Mouse (Mus musculus) midbrain, embryonic 14.5 days (tissue): ENCODE results near the gene Olfr17. TPM values are rescaled to one million over a fixed set of nuclear protein-coding genes. Genes with fewer than 3 reads are reported as not detected.
"Not testable (repeated sequence)": the region's sequence is repeated elsewhere in the genome, so short reads cannot be mapped to it uniquely, and the experiment has no call there.

ENCODE experiments used
- ATAC-seq: fragments of 200-750 bp; cut with Nextera tagmentation; 2 replicates; pipeline ENCODE4 v1.8.0; 2017; ENCODE audit warnings: moderate number of reproducible peaks, moderate library complexity; ENCODE audit not compliant: low FRiP score, low TSS enrichment
- DNase-seq: peaks from one replicate; pipeline ENCODE4 v3.0.0-alpha.2; 2015
- H3K27ac ChIP-seq: fragments of 300-500 bp; sonication (generic); replicated peaks from 2 replicates; pipeline ENCODE4 v1.5.1; 2014; ENCODE audit warnings: mild to moderate bottlenecking, low read depth, low read length, moderate library complexity
- H3K27me3 ChIP-seq: fragments of 300-500 bp; sonication (generic); 2 replicates; pipeline ENCODE4 v1.6.1; 2014; ENCODE audit warnings: low read length, control low read depth, mixed read lengths; ENCODE audit not compliant: control insufficient read depth, insufficient read depth
- H3K36me3 ChIP-seq: fragments of 300-500 bp; sonication (generic); 2 replicates; pipeline ENCODE4 v1.6.1; 2014; ENCODE audit warnings: low read length, control low read depth; ENCODE audit not compliant: control insufficient read depth, insufficient read depth
- H3K4me1 ChIP-seq: fragments of 300-500 bp; sonication (generic); 2 replicates; pipeline ENCODE4 v1.6.1; 2014; ENCODE audit warnings: mild to moderate bottlenecking, antibody characterized with exemption, low read length, control low read depth; ENCODE audit not compliant: control insufficient read depth, insufficient read depth
- H3K4me2 ChIP-seq: fragments of 300-500 bp; sonication (generic); 2 replicates; pipeline ENCODE4 v1.6.1; 2014; ENCODE audit warnings: mild to moderate bottlenecking, low read length, moderate library complexity
- H3K4me3 ChIP-seq: fragments of 300-500 bp; sonication (generic); replicated peaks from 2 replicates; pipeline ENCODE4 v1.5.1; 2014; ENCODE audit warnings: low read depth, low read length
- H3K9ac ChIP-seq: fragments of 300-500 bp; sonication (generic); replicated peaks from 2 replicates; pipeline ENCODE4 v1.6.1; 2014; ENCODE audit warnings: mild to moderate bottlenecking, low read length, moderate library complexity
- H3K9me3 ChIP-seq: fragments of 300-500 bp; sonication (generic); 2 replicates; pipeline ENCODE4 v1.6.1; 2016; ENCODE audit warnings: low read length, control low read depth, mixed read lengths; ENCODE audit not compliant: control insufficient read depth
- WGBS: fragments of 180-500 bp; shearing (Covaris S2); extraction: QIAGEN DNeasy Blood & Tissue Kit; methylation state at CpG from one replicate; pipeline ENCODE4 v1.1.7; 2014; 5-methylcytosine and 5-hydroxymethylcytosine counted together
- polyA plus RNA-seq: library from polyadenylated mRNA; unstranded; fragments of >200 nt; fragmentation: Nextera tagmentation; extraction: Ambion mirVana; gene quantifications from 2 replicates; pipeline ENCODE4 v1.2.1, GENCODE M21; 2014

The Olfr17 gene
- polyA plus RNA-seq, result not detected in 2 replicates

- no peaks in the 10 kb centered on the region for H3K4me1 ChIP-seq
- whole genome bisulfite sequencing, result 44% methylated on average over 1 of the region's 1 CpGs
- no peak for ATAC-seq
- no peak within 1 kb of the TSS for H3K4me3 ChIP-seq
- H3K9me3 ChIP-seq, result no peaks in the 10 kb centered on the region
- no peak within 1 kb of the TSS for H3K9ac ChIP-seq
- no peaks in the 10 kb centered on the region for H3K27me3 ChIP-seq
- no peak within 1 kb of the TSS for H3K27ac ChIP-seq
- H3K36me3 ChIP-seq, result no peaks in the 10 kb centered on the region
- no peak within 1 kb of the TSS for H3K4me2 ChIP-seq
- DNase-seq, result no peak
Observed at GRCm38 (mm10) chr7:107092920-107093319, at the start of gene Olfr17. TSS of gene Olfr17 (plus strand) at chr7:107093220.

- Histone ChIP-seq H3K4me2 (no peak overlapping the region), H3K36me3 (no peaks in the 10 kb centered on the region), H3K27ac (no peak overlapping the region), H3K27me3 (no peaks in the 10 kb centered on the region), H3K9ac (no peak overlapping the region), H3K9me3 (no peaks in the 10 kb centered on the region), H3K4me1 (no peaks in the 10 kb centered on the region), H3K4me3 (no peak overlapping the region)
- DNase-seq, result no peak
- no peak for ATAC-seq
- 83% methylated on average over 1 of the region's 1 CpGs for WGBS
Observed at GRCm38 (mm10) chr7:107044407-107044806, 48.6 kb upstream of the Olfr17 start.

GRCm38 (mm10) chr7:107045833-107046232, 47.2 kb upstream of the Olfr17 start:
- Histone ChIP-seq H3K36me3 (no peaks in the 10 kb centered on the region), H3K9ac (no peak overlapping the region), H3K4me2 (no peak overlapping the region), H3K4me1 (no peaks in the 10 kb centered on the region), H3K27me3 (no peaks in the 10 kb centered on the region), H3K9me3 (no peaks in the 10 kb centered on the region), H3K4me3 (no peak overlapping the region), H3K27ac (no peak overlapping the region)
- ATAC-seq (peak; percentile 58; the same call in 1 of the 2 replicates), DNase-seq (peak; percentile 86)
- 5% methylated on average over 5 of the region's 5 CpGs for WGBS

- Histone ChIP-seq H3K4me1 (no peaks in the 10 kb centered on the region), H3K9ac (no peak overlapping the region), H3K27ac (no peak overlapping the region), H3K36me3 (no peaks in the 10 kb centered on the region), H3K4me2 (no peak overlapping the region), H3K9me3 (no peaks in the 10 kb centered on the region), H3K4me3 (no peak overlapping the region), H3K27me3 (no peaks in the 10 kb centered on the region)
- DNase-seq (peak; percentile 0), ATAC-seq (no peak)
- 33% methylated on average over 3 of the region's 3 CpGs for WGBS
Observed at GRCm38 (mm10) chr7:107047578-107047977, 45.4 kb upstream of the Olfr17 start.

- H3K27me3 ChIP-seq, result no peaks in the 10 kb centered on the region
- no peak for ATAC-seq
- WGBS, result 90% methylated on average over 2 of the region's 2 CpGs
Observed at GRCm38 (mm10) chr7:107070681-107071080, 22.3 kb upstream of the Olfr17 start, which contains the start of gene Olfr714. TSS of gene Olfr714 (plus strand) at chr7:107070981.

DNA sequence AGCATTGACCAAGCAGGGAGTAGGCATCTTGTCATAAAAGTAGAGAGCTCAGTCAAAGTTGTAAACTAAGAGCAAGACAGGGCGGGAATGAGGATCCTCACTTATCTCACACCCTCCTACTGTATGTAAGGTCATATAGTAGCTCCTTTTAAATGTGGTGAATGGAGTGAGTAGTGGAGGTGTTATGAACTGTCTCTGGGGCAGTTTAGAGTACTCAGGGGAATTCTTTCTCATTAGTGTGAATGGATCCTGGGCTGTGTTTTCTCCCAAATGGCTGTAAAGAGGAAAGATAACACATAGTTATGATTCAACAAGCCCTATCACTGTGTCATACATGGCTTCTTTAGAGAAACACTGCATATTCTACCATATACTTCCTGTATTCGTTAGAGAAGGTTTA, 17.2 kb downstream of the Olfr17 start, which contains the start of gene Olfr715b:
Gene Olfr715b, minus strand, starts transcription at position 101 of the 400 bp plus-strand sequence.
- WGBS, result 85% methylated on average over 1 of the region's 2 CpGs
- not testable (repeated sequence) for H3K27ac ChIP-seq, H3K4me2 ChIP-seq, H3K27me3 ChIP-seq, H3K4me3 ChIP-seq, H3K4me1 ChIP-seq, H3K9ac ChIP-seq, ATAC-seq, H3K36me3 ChIP-seq, H3K9me3 ChIP-seq, DNase-seq

More at GRCm38 (mm10) chr7:107070681-107071080, 22.3 kb upstream of the Olfr17 start, which contains the start of gene Olfr714:
- no peak within 1 kb of the TSS for H3K4me3 ChIP-seq
- DNase-seq, result no peak
- no peak within 1 kb of the TSS for H3K4me2 ChIP-seq
- H3K4me1 ChIP-seq, result no peaks in the 10 kb centered on the region
- no peak within 1 kb of the TSS for H3K27ac ChIP-seq
- no peak within 1 kb of the TSS for H3K9ac ChIP-seq
- no peaks in the 10 kb centered on the region for H3K9me3 ChIP-seq
- H3K36me3 ChIP-seq, result no peaks in the 10 kb centered on the region

- H3K4me2 ChIP-seq, H3K9me3 ChIP-seq, H3K27ac ChIP-seq, H3K36me3 ChIP-seq, ATAC-seq, H3K27me3 ChIP-seq, H3K4me3 ChIP-seq, DNase-seq, H3K4me1 ChIP-seq, H3K9ac ChIP-seq: not testable (repeated sequence)
- WGBS, result 94% methylated on average over 2 of the region's 3 CpGs
Observed at GRCm38 (mm10) chr7:107130983-107131382, 38.0 kb downstream of the Olfr17 start, which contains the start of gene Olfr715. TSS of gene Olfr715 (minus strand) at chr7:107131083.

GRCm38 (mm10) chr7:107138027-107138426, 45.0 kb downstream of the Olfr17 start, which contains the start of gene Olfr716:
TSS of gene Olfr716 (plus strand) at chr7:107138327.
- H3K9ac ChIP-seq, ATAC-seq, H3K36me3 ChIP-seq, H3K4me3 ChIP-seq, H3K27ac ChIP-seq, H3K4me1 ChIP-seq, H3K4me2 ChIP-seq, DNase-seq, H3K9me3 ChIP-seq, H3K27me3 ChIP-seq: not testable (repeated sequence)
- 77% methylated on average over 2 of the region's 2 CpGs for WGBS
